Mouse (Mus musculus) retina, embryonic 14.5 days (tissue): ENCODE measurements around the gene Morc2a.
A peak's percentile ranks its signal among the peaks of the same experiment; 100 is the strongest.
"Not testable (repeated sequence)": the region's sequence is repeated elsewhere in the genome, so short reads cannot be mapped to it uniquely, and the experiment has no call there.

Experiments used
- DNase-seq: peaks from one replicate; pipeline ENCODE4 v3.0.0-alpha.2; 2015; ENCODE audit warnings: low spot score

The Morc2a gene

GRCm38 (mm10) chr11:3648964-3649841 is at the start of gene Morc2a:
Gene Morc2a, plus strand, starts transcription at chr11:3649191.
- DNase-seq, result peak; percentile 98

GRCm38 (mm10) chr11:3601966-3602365 is 47.0 kb upstream of the Morc2a start:
- not testable (repeated sequence) for DNase-seq

DNA sequence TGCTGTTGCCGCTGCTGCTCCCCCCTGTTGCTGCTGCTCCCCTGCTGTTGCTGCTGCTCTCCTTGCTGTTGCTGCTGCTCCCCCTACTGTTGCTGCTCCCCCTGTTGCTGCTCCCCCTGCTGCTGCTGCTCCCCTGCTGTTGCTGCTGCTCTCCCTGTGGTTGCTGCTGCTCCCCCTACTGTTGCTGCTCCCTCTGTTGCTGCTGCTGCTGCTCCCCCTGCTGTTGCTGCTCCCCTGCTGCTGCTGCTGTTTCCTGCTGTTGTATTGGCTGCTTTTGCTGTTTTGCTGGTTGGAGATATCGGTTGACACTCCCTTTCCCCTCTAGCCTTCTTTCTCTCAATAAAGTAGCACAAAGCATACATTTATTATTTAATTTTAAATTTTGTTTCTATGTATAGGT is 46.3 kb upstream of the Morc2a start:
- DNase-seq, result peak; percentile 4

DNA sequence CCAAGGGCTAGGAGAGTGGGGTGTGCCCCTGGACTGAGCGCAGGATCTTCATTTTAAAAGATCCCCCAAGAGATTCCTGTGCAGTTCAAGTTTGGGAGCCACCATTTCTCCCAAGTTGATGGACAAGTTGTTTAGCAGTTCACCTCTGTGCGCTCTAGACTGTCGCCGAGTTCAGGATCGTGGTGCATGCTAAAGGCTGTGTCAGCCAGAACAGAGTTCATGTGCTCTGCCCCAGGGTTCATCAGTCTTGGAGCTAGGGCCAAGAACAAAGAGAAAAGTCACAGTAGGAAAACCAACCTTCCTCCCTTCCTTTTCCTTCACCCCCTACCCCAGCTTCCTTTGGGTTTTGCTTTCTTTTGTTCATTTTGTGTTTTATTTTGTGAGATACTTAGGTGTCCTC is 42.5 kb upstream of the Morc2a start:
- no peak for DNase-seq

DNA sequence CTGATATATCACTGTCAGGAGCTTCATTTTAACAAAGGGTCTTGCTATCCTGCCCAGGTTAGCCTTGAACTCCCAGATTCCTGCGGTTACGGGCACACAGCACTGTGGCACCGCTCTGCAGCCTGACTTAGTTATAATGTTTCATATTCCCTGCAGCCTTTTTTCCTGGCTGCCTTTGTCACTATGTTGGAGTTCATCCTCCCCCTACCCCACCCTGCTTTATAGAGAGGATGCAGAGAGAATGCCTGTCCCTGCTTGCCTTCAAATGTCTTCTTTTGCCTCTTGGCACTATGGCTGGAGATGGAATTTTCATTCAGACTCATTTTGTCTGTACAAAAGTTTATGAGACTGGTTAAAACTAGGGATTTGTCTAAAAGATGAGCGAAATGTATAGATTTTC is 33.4 kb upstream of the Morc2a start:
- DNase-seq, result no peak

DNA sequence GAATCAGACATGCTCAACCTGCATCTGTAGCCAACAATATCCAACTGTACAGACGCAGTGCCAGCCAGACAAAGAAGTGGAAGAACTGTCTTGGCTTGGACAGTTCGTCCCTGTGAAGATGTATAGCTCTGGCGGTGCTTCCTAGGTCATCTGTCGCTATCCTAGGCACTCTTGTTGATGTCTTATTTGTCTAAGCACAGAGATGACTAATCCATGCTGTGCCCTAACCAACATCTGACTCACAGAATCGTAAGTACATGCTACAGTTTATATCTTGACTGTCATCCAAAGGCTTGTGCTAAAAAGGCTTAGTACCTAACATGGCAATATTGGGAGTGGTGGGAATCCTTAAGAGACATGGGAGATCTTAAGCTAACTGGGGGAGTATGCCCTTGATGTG is 26.2 kb upstream of the Morc2a start:
- no peak for DNase-seq

DNA sequence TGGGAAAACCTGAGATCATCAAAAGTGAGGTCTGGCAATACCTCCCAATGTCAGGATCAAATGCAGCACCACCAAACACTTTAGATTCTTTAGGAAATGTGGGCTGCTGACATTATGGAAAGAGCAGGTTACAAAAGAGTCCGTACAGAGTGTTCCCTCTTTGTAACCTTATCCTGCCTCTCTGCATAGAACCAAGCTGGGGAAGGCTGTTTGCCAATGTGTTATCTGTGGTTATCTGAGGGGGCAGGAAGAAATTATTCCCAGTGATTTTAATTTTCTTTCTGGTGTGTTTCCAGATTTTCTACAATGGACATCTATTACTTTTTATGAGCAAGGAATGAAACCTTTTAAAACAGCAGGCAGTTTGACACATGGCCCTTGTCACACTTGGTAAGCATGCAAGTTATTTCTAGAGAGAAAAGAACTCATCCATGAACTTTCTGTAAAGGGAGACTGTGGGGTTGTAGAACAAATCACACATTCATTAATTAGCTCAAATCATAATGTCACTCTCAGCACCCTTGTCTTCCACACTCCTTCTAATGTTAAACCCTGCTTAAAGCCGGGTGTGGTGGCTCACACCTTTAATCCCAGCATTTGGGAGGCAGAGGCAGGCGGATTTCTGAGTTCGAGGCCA is 24.5 kb upstream of the Morc2a start:
- DNase-seq, result no peak

GRCm38 (mm10) chr11:3628999-3629491 is 19.9 kb upstream of the Morc2a start:
- DNase-seq, result peak; percentile 41

- DNase-seq, result not testable (repeated sequence)
These were observed 15.7 kb upstream of the Morc2a start for GRCm38 (mm10) chr11:3633269-3633668.

DNA sequence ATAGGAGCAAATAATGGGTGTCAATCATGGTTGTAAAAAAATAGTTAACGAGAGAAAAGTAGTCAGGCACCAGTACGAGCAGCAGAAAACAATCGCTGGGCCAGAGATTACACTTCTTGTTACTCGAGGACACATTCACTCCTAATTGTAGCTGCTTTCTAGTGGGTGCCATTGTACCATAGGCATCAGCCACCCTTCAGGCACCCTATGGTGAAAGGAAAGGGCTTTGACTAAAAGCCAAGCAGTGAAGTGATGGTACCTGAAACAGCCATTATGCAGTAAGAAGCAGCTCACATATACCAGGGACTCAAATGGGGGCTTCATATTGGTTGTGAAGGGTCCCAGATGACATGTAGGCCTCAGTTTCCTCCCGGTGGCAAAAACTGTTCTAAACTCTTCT is 1.3 kb upstream of the Morc2a start:
- DNase-seq, result no peak

DNA sequence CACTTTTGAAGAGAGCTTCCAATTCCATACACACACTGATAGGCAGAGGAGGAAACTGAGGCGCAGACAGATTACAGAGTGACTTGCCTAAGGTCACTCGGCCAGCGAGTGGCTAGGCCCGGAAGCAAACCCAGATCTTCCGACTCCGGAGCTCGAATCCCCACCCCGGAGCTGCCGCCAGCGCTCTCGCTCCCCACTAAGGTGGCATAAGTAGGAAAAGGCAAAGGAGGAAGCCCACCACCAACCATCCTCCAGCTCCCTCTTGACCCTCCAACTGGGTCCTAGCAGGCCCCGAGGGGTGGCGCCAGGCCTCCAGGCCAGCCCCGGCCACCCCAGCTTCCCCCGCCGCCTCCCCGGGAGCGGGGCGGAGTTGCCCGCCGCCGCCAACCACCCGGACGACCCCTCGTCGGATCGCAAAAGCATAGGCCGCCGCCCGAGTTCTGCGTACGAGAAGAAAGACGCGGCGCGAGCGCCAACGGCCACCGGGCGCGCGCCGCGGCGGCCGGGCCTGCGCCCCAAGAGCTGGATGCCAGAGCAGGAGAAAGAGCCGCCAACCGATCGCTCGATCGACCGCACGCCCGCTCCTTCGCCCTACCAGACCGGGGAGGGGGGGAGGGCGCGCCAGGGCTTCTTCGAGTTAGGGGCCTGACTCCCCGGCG is 557 bp upstream of the Morc2a start:
- DNase-seq, result no peak

DNA sequence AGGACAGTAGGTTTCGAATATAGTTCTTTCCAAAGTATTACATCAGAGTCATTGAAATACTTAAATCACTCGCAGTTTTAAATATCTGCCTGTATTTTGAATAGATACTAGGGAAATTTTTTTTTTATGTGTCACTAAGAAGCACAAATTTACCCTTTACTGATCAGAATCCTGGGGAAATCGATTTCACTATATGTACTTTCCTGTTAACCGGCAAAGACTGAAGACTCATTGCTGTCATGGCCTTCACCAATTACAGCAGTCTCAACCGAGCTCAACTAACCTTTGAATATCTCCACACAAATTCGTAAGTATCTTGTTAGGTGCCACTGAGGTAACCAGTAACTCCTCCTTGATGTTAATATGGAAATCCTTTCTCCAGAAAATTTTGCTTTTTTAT is 1.1 kb downstream of the Morc2a start:
- DNase-seq, result no peak

DNA sequence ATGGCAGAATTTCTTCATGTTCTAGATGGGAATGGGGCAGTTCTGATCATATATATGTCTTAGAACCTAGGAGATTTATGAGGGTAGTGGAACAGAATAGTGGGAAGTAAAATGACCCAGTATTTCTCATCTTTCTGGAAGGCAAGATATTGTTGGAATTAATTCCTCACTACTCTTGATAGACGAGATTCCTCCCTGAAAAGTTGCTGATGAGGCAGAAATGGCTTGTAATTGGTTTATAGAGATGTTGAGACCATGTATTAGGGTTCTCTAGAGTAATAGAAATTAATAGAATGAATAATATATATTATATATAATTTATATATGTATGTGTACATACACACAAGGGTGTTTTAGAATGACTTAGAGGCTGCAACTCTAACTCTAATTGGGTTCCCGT is 13.0 kb downstream of the Morc2a start:
- no peak for DNase-seq

GRCm38 (mm10) chr11:3667506-3667905 is 18.5 kb downstream of the Morc2a start:
- DNase-seq, result no peak

DNA sequence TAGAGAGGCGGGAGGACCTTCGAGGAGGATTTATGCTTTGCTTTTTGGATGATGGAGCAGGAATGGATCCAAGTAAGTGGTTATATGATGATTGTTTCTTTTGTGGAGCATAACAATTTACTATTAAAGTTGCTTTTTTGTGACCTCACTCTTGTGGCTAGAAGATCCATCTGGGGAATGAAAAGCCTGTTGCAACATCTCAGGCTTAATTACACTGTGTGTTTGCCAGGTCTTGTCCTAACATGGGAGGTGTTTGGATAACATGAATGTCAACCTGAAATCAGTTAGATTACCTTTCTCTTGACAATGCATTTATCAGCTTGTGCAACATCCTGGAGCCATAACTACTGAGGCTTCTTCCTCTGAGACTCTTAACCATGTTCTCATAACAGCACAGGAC is 19.8 kb downstream of the Morc2a start:
- DNase-seq, result no peak

DNA sequence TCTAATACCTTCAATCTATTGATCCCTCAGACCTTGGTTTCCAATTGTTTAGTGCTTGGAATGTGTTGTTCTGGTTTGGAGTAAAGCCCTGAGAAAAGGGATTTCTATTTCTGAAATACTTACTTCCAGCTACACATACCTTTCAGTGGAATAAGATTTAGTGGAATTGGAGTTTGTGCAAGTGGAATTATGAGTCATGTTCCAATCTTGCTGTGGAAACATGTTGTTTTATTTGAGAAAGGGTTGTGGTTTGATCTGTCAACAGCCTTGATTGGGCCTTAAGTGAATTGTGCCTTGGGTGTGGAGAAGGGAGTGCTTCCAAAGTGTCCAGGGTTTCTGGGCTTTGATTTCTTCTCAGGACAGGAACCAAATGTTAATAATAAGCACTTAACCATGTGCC is 20.9 kb downstream of the Morc2a start:
- no peak for DNase-seq

GRCm38 (mm10) chr11:3671000-3671628 is 22.1 kb downstream of the Morc2a start:
- no peak for DNase-seq

- DNase-seq, result no peak
These were observed 25.6 kb downstream of the Morc2a start for GRCm38 (mm10) chr11:3674545-3674944.

GRCm38 (mm10) chr11:3676423-3676822 is 27.4 kb downstream of the Morc2a start:
- no peak for DNase-seq

DNA sequence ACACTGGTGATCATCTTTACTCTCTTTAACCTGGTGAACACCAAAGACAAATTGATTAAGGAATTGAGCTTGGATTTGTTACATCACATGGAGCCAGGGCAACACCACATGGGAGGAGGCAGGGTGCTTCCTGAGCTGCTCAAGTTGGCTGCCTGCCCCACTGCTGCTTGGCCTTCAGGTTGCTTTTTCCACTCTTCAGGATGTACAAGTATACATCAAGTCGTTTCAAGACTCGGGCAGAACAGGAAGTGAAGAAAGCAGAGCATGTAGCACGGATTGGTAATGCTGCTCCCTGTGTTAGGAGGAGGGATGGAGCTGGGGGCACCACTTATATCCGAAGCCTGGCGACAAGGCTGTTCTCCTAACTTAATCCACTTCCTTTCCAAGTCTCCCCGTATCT is 28.2 kb downstream of the Morc2a start:
- no peak for DNase-seq

DNA sequence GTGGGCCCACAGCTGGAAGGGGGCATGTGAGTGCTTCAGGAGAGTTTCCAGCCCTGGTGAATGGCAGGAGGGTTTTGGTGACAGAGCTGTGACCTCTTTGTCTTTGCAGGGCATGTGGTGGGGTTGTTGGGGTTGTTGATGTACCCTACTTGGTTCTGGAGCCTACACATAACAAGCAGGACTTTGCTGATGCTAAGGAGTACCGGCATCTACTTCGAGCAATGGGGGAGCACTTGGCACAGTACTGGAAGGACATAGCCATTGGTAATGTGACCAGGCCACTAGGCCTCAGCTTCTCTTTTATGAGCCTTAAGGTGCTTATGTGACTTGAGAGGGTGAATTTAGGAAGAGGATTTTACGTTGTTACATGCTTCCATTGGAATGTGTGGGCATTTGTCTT is 30.8 kb downstream of the Morc2a start:
- no peak for DNase-seq

DNA sequence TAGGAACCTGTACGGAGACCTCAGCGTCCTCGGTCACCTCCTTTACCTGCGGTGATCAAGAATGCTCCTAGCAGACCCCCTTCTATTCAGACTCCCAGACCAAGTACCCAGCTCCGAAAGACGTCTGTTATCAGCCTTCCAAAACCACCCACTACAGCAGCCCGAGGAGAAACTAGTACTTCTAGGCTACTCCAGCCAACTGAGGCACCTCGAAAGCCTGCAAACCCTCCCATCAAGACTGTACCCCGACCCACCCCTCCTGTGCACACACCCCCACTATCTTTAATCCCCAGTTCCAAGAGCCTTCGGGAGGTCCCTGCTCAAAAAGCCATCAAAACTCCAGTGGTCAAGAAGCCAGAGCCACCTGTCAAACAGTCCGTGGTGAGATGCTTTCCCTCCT is 34.7 kb downstream of the Morc2a start:
- no peak for DNase-seq
